ENCODE assay signal across 9 mouse cellular contexts in the genomic region with DNA sequence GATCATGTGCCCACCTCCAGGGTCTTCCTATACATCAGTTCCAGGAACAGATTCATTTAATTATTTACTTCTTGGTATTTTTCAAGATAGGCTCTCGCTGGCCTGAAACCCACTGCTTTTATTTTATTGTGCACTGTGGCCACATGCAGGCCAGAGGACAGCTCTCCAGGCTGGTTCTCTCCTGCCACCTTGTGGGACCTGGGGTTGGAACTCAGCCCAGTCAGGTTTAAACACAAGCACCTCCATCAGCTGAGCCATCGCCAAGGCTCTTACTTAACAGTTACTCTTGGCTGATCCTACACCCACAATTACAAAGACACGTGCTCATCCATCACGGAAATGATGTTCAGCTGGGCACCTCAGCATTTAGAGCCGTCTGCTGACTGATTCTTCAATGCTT. TPM values are rescaled to one million over a fixed set of nuclear protein-coding genes. Genes with fewer than 3 reads are reported as not detected.
A peak's percentile ranks its signal among the peaks of the same experiment; 100 is the strongest.
DNase-seq lines count a peak whose midpoint lies in the region; ATAC-seq and TF ChIP-seq lines count a peak whose summit lies in the region.
"Had no signal": no experiment of that assay in that cellular context is flagged by ENCODE, and none has a peak within 500 bp of the region (broad histone marks: within the 10 kb centered on the region; RNA-seq: fewer than 3 reads in every experiment).

No protein-coding gene starts in this region.

- DNase-seq in forebrain, postnatal 0 days = no peak
- no peak for DNase-seq in forebrain, embryonic 14.5 days (ENCODE audit: low spot score)
- peak; percentile 59 for DNase-seq in A20 (ENCODE audit: low read depth, low spot score)
- peak; percentile 70 to 76 for DNase-seq in cerebellum, adult 2 months
- DNase-seq in kidney, postnatal 14 days = peak; percentile 83
- DNase-seq in splenic B cell, adult 2 months (ENCODE audit: low read depth, low spot score) = peak; percentile 23
- no peak for DNase-seq in c-Kit-positive CD71-positive TER-119-positive erythroid progenitor cells, embryonic 14.5 days (ENCODE audit: low spot score)

- TF ChIP-seq CTCF in forebrain, postnatal 0 days (IDR thresholded peaks at IDR 0.05; ENCODE audit: low read depth) = 0 out of 2 replicates have a peak, but pooled peaks have one; percentile 11
- TF ChIP-seq CTCF in cerebellum, adult 2 months (IDR thresholded peaks at IDR 0.05; ENCODE audit: borderline replicate concordance, insufficient read depth, low read depth, low read length) = peak; percentile 80

- no peaks in the 10 kb centered on the region for H3K27me3 ChIP-seq in forebrain, postnatal 0 days (ENCODE audit: insufficient read depth, low read length)
- no peaks in the 10 kb centered on the region for H3K27me3 ChIP-seq in forebrain, embryonic 14.5 days (replicated peaks; ENCODE audit: control insufficient read depth, insufficient read depth, low read length)
- H3K27me3 ChIP-seq in cerebellum, adult 2 months (ENCODE audit: control insufficient read depth, insufficient read depth, low read length) = no peaks in the 10 kb centered on the region
- H3K27me3 ChIP-seq in splenic B cell, adult 2 months (ENCODE audit: control insufficient read depth, insufficient read depth, low read length, poor library complexity, severe bottlenecking) = no peaks in the 10 kb centered on the region
- H3K27me3 ChIP-seq: neural tube, embryonic 13.5 days had no signal

- H3K9ac ChIP-seq in forebrain, postnatal 0 days = no peak overlapping the region
- no peak overlapping the region for H3K9ac ChIP-seq in forebrain, embryonic 14.5 days (ENCODE audit: low read length)
- H3K9ac ChIP-seq: neural tube, embryonic 13.5 days had no signal

- H3K9me3 ChIP-seq in forebrain, postnatal 0 days (ENCODE audit: low read length) = no peaks in the 10 kb centered on the region
- H3K9me3 ChIP-seq in forebrain, embryonic 14.5 days (replicated peaks; ENCODE audit: control insufficient read depth, low read length) = no peaks in the 10 kb centered on the region
- H3K9me3 ChIP-seq: neural tube, embryonic 13.5 days had no signal

- no peak for TF ChIP-seq POLR2A in cerebellum, adult 2 months (IDR thresholded peaks at IDR 0.05; ENCODE audit: borderline replicate concordance, insufficient read depth, low read length)

- WGBS in forebrain, postnatal 0 days = 59% methylated on average over 5 of the region's 5 CpGs
- WGBS in forebrain, embryonic 14.5 days = 56% methylated on average over 5 of the region's 5 CpGs
- 22% methylated on average over 5 of the region's 5 CpGs for WGBS in cerebellum, adult 2 months

- H3K36me3 ChIP-seq in forebrain, postnatal 0 days (ENCODE audit: insufficient read depth) = no peaks in the 10 kb centered on the region
- H3K36me3 ChIP-seq in forebrain, embryonic 14.5 days (ENCODE audit: control insufficient read depth, insufficient read depth, low read length) = no peaks in the 10 kb centered on the region
- H3K36me3 ChIP-seq in splenic B cell, adult 2 months (ENCODE audit: control insufficient read depth, insufficient read depth, low read length, poor library complexity, severe bottlenecking) = no peaks in the 10 kb centered on the region
- H3K36me3 ChIP-seq: neural tube, embryonic 13.5 days had no signal

- no peak overlapping the region for H3K4me3 ChIP-seq in forebrain, postnatal 0 days (ENCODE audit: low read depth, low read length)
- H3K4me3 ChIP-seq in forebrain, embryonic 14.5 days (ENCODE audit: low read depth, low read length) = no peak overlapping the region
- no peak overlapping the region for H3K4me3 ChIP-seq in cerebellum, adult 2 months (replicated peaks; ENCODE audit: insufficient read depth, low read depth, low read length)
- H3K4me3 ChIP-seq: neural tube, embryonic 13.5 days had no signal

- ATAC-seq in forebrain, postnatal 0 days = no peak
- ATAC-seq in forebrain, embryonic 14.5 days = no peak
- no peak for ATAC-seq in monocyte, adult 5-6 weeks (replicated peaks; ENCODE audit: insufficient number of reproducible peaks, low FRiP score, low TSS enrichment, poor library complexity, severe bottlenecking)

- no peak overlapping the region for H3K27ac ChIP-seq in forebrain, postnatal 0 days (ENCODE audit: low read depth, low read length)
- H3K27ac ChIP-seq in forebrain, embryonic 14.5 days (ENCODE audit: low read depth, low read length) = no peak overlapping the region
- no peak overlapping the region for H3K27ac ChIP-seq in cerebellum, adult 2 months (ENCODE audit: insufficient read depth, low read length)
- H3K27ac ChIP-seq: neural tube, embryonic 13.5 days had no signal

- no peaks in the 10 kb centered on the region for H3K4me1 ChIP-seq in forebrain, postnatal 0 days (ENCODE audit: insufficient read depth)
- no peaks in the 10 kb centered on the region for H3K4me1 ChIP-seq in forebrain, embryonic 14.5 days (ENCODE audit: control insufficient read depth, insufficient read depth, low read length)
- peaks cover 10% of the 10 kb centered on the region for H3K4me1 ChIP-seq in cerebellum, adult 2 months (ENCODE audit: control insufficient read depth, insufficient read depth, low read length)
- H3K4me1 ChIP-seq: neural tube, embryonic 13.5 days had no signal

- no peak overlapping the region for H3K4me2 ChIP-seq in forebrain, postnatal 0 days (ENCODE audit: low read depth)
- H3K4me2 ChIP-seq in forebrain, embryonic 14.5 days (ENCODE audit: low read length) = no peak overlapping the region
- H3K4me2 ChIP-seq: neural tube, embryonic 13.5 days had no signal

RNA-seq across cellular contexts. Expression of a gene that starts 13.6 kb away (rescaled TPM):
- total RNA-seq in forebrain, postnatal 0 days (2014; rRNA removed) = not detected in 2 replicates
- polyA plus RNA-seq in forebrain, postnatal 0 days (2015; fragmentation: Nextera tagmentation; extraction: Ambion mirVana) = not detected in 2 replicates
- not detected in 2 replicates for polyA plus RNA-seq in forebrain, embryonic 14.5 days (2014; fragmentation: Nextera tagmentation; extraction: Ambion mirVana)
- 0.13 and 0.15 TPM in 2 replicates for polyA plus RNA-seq in cerebellum, adult 2 months (2012; rRNA removed)
- not detected in 3 replicates for total RNA-seq in monocyte, adult 5-6 weeks (2017)

RNA-seq across cellular contexts. Expression of a gene that starts 17.2 kb away (rescaled TPM):
- 11.6 and 13.5 TPM in 2 replicates for total RNA-seq in forebrain, postnatal 0 days (2014; rRNA removed)
- 1.2 and 2.3 TPM in 2 replicates for polyA plus RNA-seq in forebrain, postnatal 0 days (2015; fragmentation: Nextera tagmentation; extraction: Ambion mirVana)
- polyA plus RNA-seq in forebrain, embryonic 14.5 days (2014; fragmentation: Nextera tagmentation; extraction: Ambion mirVana) = 3.8 and 5.4 TPM in 2 replicates
- polyA plus RNA-seq in cerebellum, adult 2 months (2012; rRNA removed) = 50.3 and 50.5 TPM in 2 replicates
- total RNA-seq in monocyte, adult 5-6 weeks (2017) = 53.6 to 87.9 TPM (median 82.4 TPM) in 3 replicates

RNA-seq across cellular contexts. Expression of a gene that starts 31.8 kb away (rescaled TPM):
- not detected in 2 replicates for total RNA-seq in forebrain, postnatal 0 days (2014; rRNA removed)
- not detected in 2 replicates for polyA plus RNA-seq in forebrain, postnatal 0 days (2015; fragmentation: Nextera tagmentation; extraction: Ambion mirVana)
- not detected in 2 replicates for polyA plus RNA-seq in forebrain, embryonic 14.5 days (2014; fragmentation: Nextera tagmentation; extraction: Ambion mirVana)
- not detected in 2 replicates for polyA plus RNA-seq in cerebellum, adult 2 months (2012; rRNA removed)
- not detected in 3 replicates for total RNA-seq in monocyte, adult 5-6 weeks (2017)

RNA-seq across cellular contexts. Expression of a gene that starts 31.9 kb away (rescaled TPM):
- not detected in 2 replicates for total RNA-seq in forebrain, postnatal 0 days (2014; rRNA removed)
- polyA plus RNA-seq in forebrain, postnatal 0 days (2015; fragmentation: Nextera tagmentation; extraction: Ambion mirVana) = not detected in 2 replicates
- not detected in 2 replicates for polyA plus RNA-seq in forebrain, embryonic 14.5 days (2014; fragmentation: Nextera tagmentation; extraction: Ambion mirVana)
- not detected in 2 replicates for polyA plus RNA-seq in cerebellum, adult 2 months (2012; rRNA removed)
- total RNA-seq in monocyte, adult 5-6 weeks (2017) = not detected in 3 replicates
- polyA plus RNA-seq: neural tube, embryonic 13.5 days had no signal

RNA-seq across cellular contexts. Expression of a gene that starts 40.5 kb away (rescaled TPM):
- not detected in 2 replicates for total RNA-seq in forebrain, postnatal 0 days (2014; rRNA removed)
- not detected in 2 replicates for polyA plus RNA-seq in forebrain, postnatal 0 days (2015; fragmentation: Nextera tagmentation; extraction: Ambion mirVana)
- not detected in 2 replicates for polyA plus RNA-seq in forebrain, embryonic 14.5 days (2014; fragmentation: Nextera tagmentation; extraction: Ambion mirVana)
- not detected in 2 replicates for polyA plus RNA-seq in cerebellum, adult 2 months (2012; rRNA removed)
- total RNA-seq in monocyte, adult 5-6 weeks (2017) = not detected in 3 replicates
- polyA plus RNA-seq: neural tube, embryonic 13.5 days had no signal

Comparison
In these comparisons a context has a peak if more than half of its experiments do, and no peak if none do; other contexts are left out.
1. DNase-seq: peak in A20 (single experiment), cerebellum, adult 2 months (2 of 2), kidney, postnatal 14 days (single experiment) and splenic B cell, adult 2 months (single experiment); none in forebrain, postnatal 0 days (single experiment), forebrain, embryonic 14.5 days (single experiment) and c-Kit-positive CD71-positive TER-119-positive erythroid progenitor cells, embryonic 14.5 days (single experiment).